Mouse (Mus musculus): ENCODE results near the gene Pcsk6.

Gene Pcsk6

GRCm38 (mm10) chr7:66001035-66001754 lies 139.7 kb downstream of the Pcsk6 start:
- DNase-seq (ENCODE audit: low read depth, low spot score), result no peak

GRCm38 (mm10) chr7:66001797-66002196 lies 140.3 kb downstream of the Pcsk6 start:
- no peak for DNase-seq (ENCODE audit: low read depth, low spot score)

- no peak for DNase-seq (ENCODE audit: low read depth, low spot score)
Observed at GRCm38 (mm10) chr7:66003447-66003846, 141.9 kb downstream of the Pcsk6 start.

GRCm38 (mm10) chr7:66003865-66004638 lies 142.5 kb downstream of the Pcsk6 start:
- DNase-seq (ENCODE audit: low read depth, low spot score), result no peak

GRCm38 (mm10) chr7:66005066-66005465 lies 143.5 kb downstream of the Pcsk6 start:
- no peak for DNase-seq (ENCODE audit: low read depth, low spot score)

- no peak for DNase-seq (ENCODE audit: low read depth, low spot score)
Observed at GRCm38 (mm10) chr7:66008161-66008891, 146.8 kb downstream of the Pcsk6 start.

- no peak for DNase-seq (ENCODE audit: low read depth, low spot score)
Observed at GRCm38 (mm10) chr7:66008892-66009273, 147.3 kb downstream of the Pcsk6 start.

GRCm38 (mm10) chr7:66010518-66010917 lies 149.0 kb downstream of the Pcsk6 start:
- no peak for DNase-seq (ENCODE audit: low read depth, low spot score)

GRCm38 (mm10) chr7:66027747-66028146 lies 166.2 kb downstream of the Pcsk6 start:
- no peak for DNase-seq (ENCODE audit: low read depth, low spot score)

- no peak for DNase-seq (ENCODE audit: low read depth, low spot score)
Observed at GRCm38 (mm10) chr7:66028766-66029512, 167.4 kb downstream of the Pcsk6 start.

- no peak for DNase-seq (ENCODE audit: low read depth, low spot score)
Observed at GRCm38 (mm10) chr7:66036809-66037208, 175.3 kb downstream of the Pcsk6 start.

- DNase-seq (ENCODE audit: low read depth, low spot score), result no peak
Observed at GRCm38 (mm10) chr7:66038261-66038660, 176.7 kb downstream of the Pcsk6 start.

GRCm38 (mm10) chr7:66038730-66039129 lies 177.2 kb downstream of the Pcsk6 start:
- DNase-seq (ENCODE audit: low read depth, low spot score), result no peak

GRCm38 (mm10) chr7:66040026-66040814 lies 178.7 kb downstream of the Pcsk6 start:
- DNase-seq (ENCODE audit: low read depth, low spot score), result no peak

- DNase-seq (ENCODE audit: low read depth, low spot score), result no peak
Observed at GRCm38 (mm10) chr7:66043552-66044459, 182.3 kb downstream of the Pcsk6 start, which contains the start of gene Gm45213. Gene Gm45213, plus strand, starts transcription at chr7:66043602.

- no peak for DNase-seq (ENCODE audit: low read depth, low spot score)
Observed at GRCm38 (mm10) chr7:66044617-66045016, 183.1 kb downstream of the Pcsk6 start.

- no peak for DNase-seq (ENCODE audit: low read depth, low spot score)
Observed at GRCm38 (mm10) chr7:66046921-66047918, 185.7 kb downstream of the Pcsk6 start.

GRCm38 (mm10) chr7:66047975-66048374 lies 186.4 kb downstream of the Pcsk6 start:
- no peak for DNase-seq (ENCODE audit: low read depth, low spot score)

Data from brain, embryonic 18.5 days (tissue).